Mouse (Mus musculus) mature B cell (primary cell): ENCODE measurements around the gene Cdkn1c.

Source experiments
- in situ Hi-C: fragments of 300-500 bp; cut with MboI; formaldehyde crosslinking; loops from 2 replicates; pipeline ENCODE4 v1.14.3; 2019

Gene Cdkn1c

GRCm38 (mm10) chr7:143437231-143437893 lies 23.5 kb downstream of the Cdkn1c start:
- in situ Hi-C loops = no loop called here

DNA sequence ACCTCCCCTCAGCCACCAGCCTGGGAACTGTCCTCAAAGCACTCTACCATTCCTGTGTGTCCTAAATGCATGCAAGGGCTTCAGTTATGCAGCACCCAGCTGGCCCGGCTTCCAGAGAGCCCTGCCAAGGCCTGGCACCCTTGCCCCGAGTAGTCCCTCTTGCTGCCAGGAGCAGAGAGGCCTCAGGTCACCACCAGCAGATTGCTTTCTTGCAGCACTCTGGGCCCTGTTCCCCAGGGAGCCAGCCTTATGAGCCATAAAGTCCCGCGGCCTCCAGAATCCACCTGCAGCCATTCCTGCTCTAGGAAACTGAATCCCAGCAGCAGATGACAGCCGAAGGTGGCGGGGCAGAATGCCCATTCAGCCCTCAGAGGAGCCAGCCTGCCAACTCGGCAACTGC lies 27.5 kb downstream of the Cdkn1c start:
- in situ Hi-C loops = no loop called here

- in situ Hi-C loops = no loop called here
Measured at GRCm38 (mm10) chr7:143432631-143433030, 28.2 kb downstream of the Cdkn1c start.

DNA sequence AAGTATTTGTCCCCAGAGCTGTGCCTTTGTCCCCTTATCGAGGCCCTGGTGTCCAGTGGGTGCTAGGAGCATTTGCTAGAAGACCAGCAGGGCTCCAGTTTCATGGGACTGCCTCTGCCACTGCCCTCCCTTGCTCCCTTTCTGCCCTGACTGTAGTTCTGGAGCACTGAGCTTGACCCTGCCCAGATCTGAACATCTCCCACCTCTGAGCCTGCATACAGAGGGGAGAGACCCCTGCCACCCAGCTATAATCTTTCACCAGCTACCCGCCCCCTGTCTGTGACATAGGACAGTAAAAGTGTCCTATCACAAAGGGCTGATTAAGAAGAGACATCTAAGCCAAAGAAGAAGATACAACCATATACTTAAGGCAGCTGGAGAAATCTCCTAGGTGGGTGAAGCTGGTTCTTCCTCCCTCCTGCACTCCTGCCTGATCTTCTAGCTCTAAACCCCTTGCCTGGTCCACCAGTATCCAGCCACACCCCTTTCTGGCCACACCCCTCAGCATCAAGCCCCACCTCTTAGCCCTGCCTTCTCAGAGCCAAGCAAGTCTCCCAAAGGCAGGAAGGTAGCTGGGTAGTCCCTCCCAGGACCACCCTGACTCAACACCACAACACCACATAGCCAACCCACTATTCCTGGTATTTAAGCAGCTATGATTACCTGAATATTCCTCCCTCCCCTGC lies 31.9 kb downstream of the Cdkn1c start:
- in situ Hi-C loops = no loop called here

GRCm38 (mm10) chr7:143428142-143428813 lies 32.6 kb downstream of the Cdkn1c start:
- in situ Hi-C loops = no loop called here

- in situ Hi-C loops = no loop called here
Measured at GRCm38 (mm10) chr7:143419585-143420160, 41.2 kb downstream of the Cdkn1c start.

GRCm38 (mm10) chr7:143417875-143418274 lies 43.0 kb downstream of the Cdkn1c start:
- in situ Hi-C loops = no loop called here

- in situ Hi-C loops = no loop called here
Measured at GRCm38 (mm10) chr7:143416406-143416805, 44.4 kb downstream of the Cdkn1c start.

DNA sequence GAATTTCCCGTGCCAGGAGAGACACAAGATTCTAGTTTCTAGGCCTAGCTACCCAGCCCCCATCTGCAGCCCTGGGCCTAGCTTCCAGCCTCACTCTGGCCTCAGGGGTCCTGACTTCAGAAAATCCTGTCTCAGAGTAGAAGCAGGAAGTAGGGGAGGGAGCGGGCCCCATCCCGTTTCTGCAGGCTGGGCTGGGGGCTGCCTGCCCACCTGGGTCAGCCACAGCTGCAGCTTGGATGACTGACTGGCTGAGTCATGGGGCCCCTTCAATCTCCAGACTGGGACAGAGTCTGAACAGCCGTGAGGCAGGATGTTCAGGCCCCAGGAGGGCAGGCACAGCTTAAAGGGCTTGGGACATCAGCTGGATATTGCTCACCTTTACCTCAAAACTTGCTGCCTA lies 45.8 kb downstream of the Cdkn1c start:
- in situ Hi-C loops = no loop called here

DNA sequence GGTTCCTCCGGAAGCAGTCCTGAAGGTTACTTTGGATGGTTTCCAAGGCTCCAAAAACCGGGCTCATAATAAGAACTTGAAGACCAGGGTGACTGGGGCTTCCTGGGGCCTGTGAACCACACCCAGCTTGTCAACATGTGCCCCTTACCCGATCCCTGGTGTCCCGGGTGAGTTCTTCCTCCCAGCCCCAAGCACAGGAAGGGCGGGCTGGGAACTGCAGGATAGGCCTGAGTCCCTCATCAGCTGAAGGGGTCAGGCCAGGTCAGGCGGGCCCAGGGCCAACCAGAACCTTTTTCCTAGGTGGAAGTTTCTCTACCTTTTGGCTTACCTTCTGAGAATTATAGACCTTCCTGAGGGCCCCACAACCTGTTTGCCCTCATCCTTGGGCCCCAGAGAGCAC lies 48.2 kb downstream of the Cdkn1c start:
- in situ Hi-C loops = no loop called here

- in situ Hi-C loops = no loop called here
Measured at GRCm38 (mm10) chr7:143408615-143409021, 52.2 kb downstream of the Cdkn1c start.
